Mouse (Mus musculus) CH12F3 (cell line): ENCODE measurements around the gene C1qtnf1.

Source experiments
- in situ Hi-C: fragments of 300-500 bp; cut with MboI; formaldehyde crosslinking; loops from 2 replicates; pipeline ENCODE4 v1.14.3; 2020; ENCODE audit warnings: low sequenced_read_pairs

C1qtnf1 gene

GRCm38 (mm10) chr11:118433398-118433868, 5.4 kb downstream of the C1qtnf1 start:
- in situ Hi-C loops = no loop called here

DNA sequence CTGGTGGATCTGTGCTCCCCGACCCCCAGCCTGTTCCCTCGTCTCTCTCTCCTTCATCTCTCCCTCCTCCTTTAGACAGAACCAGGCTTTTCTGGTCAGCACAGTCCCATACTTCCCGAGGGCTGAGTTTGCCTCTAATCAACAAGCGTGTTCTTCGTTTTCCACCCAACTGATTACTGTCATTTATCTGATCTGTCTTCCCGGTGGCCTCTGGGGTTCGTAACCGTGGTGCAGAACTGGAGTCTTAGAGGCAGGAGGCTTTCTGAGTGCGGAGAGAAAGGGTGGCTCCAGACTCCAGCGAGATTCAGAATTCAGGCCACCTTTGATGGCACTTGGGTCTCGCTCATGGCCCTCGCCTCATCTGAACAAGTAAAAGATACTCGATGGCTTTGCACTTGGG, 6.1 kb downstream of the C1qtnf1 start:
- in situ Hi-C loops = no loop called here

DNA sequence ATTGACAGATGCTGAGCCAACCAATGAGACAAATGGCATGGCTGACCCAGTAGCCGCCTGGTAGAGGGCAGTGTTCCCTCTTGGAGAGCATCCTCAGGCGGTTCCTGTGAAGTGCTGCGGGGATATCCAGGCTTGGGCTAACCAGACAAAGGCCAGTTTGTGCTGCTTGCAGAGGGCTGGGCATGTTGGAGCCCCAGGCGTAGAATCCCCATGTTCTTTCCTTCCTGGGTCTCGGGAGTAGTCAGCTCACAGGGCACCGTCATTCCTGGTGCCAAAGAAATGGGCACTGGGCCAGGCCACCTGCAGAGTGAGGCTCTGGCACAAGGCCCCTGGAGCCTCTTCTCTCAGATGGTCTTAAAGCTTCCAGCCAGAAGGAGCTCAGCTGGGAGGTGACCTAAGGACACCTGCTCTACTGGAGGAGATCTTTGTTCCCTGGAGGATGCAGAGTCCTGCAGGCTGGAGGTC, 8.5 kb downstream of the C1qtnf1 start:
- in situ Hi-C loops = no loop called here

DNA sequence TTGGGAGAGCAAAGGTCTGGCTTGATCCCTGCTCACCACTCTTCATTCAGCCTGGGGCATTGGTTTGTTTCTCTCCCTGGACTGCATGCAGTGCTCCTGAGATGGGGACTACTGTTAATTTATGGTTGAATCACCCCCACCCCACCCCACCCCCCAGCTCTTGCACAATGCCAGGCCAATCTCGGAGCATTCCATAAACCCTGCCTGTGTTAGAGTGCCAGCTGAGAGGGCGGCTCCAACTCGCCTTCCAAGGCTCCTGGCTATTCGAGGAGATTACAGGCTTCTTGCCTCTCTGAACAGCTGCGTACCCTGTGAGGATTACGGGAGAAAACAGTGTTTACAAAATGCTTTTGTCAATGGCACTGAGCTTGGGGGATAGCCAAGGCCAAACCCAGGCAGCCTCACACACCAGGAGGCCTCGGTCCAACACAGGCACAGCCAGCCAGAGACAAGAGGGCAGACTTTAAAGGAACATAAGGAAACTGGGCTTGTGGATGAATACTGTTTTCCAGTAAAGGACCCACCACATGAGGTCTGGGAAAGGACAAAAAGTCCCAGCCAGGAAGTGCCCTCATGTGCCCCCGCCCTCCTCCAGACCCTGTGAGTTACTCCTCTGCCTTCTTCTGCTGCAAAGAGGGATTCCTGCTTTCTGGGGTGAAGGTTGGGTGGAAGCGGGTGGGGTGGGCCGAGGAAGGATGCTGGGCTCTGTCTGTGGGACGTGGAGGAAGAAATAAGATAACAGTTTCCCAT, 10.8 kb downstream of the C1qtnf1 start:
- in situ Hi-C loops = no loop called here

DNA sequence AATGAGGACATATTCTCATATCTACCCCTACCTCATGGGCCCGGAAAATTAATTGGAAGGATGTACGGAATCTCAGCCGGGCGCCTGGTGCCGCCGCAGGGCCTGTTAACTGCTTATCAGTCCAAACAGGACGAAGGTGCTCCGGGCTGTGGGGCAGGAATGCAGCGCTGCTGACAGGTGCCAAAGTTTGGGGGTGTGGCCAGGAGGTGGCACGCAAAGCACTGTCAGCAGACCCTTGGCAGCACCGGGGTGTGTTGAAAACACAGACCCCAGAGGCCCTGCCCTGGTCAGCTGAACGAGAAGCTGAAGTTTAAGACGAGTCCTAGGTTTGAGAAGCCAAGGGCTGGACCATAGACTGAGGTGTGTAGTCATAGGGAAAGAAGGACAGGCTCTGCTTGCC, 14.7 kb downstream of the C1qtnf1 start:
- in situ Hi-C loops = no loop called here

DNA sequence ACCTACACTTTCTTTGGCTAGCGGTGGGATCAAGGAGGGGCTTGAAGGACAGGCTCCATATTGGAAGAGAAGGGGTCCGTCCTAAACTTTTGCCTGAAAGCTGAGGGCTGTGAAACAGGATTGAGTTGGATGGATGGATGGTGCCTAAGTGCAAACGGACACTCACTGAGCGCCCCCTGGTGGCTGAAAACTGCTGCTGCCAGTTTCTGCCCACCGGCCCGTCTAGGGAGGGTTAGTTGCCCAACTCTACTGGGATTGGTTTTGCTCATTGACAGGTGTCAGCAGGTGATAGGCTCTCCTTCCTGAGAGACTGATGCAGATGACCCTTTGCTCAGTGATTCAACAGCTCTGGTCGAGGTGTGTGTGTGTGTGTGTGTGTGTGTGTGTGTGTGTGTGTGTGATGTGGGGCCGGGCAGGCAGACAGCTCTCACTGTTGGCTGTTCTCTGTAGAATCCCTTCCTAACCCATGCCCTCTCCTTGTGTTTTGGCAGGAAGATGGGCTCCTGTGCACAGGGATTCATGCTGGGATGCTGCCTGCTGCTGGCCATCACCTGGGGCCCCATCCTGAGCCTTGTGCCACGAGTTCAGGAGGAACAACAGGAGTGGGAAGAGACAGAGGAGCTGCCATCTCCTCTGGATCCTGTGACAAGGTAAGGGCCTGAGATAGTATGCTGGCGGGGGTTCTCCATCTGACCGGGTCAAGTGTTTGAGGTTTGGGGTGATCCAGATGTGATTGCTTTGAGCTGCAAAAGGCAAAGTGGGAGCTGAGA, 15.4 kb downstream of the C1qtnf1 start:
- in situ Hi-C loops = no loop called here

DNA sequence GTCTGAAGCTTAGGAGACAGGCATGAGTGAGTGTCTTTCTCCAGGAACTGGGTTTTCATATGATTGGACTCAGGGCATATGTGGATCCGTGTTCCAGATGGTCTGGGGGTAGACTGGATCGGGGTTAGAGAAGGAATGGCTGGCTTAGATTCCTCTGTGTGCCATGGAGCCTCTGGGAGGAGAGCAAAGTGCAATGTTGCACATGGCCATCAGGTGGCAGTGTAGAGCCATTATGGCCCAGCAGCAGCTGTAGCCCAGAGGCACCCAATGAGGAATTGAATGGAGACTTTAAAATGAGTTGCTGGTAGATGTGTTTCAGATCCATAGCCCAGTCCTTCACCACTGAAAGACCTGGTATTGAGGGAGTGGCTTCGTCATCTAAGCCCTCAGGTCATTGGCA, 17.8 kb downstream of the C1qtnf1 start:
- in situ Hi-C loops = no loop called here

DNA sequence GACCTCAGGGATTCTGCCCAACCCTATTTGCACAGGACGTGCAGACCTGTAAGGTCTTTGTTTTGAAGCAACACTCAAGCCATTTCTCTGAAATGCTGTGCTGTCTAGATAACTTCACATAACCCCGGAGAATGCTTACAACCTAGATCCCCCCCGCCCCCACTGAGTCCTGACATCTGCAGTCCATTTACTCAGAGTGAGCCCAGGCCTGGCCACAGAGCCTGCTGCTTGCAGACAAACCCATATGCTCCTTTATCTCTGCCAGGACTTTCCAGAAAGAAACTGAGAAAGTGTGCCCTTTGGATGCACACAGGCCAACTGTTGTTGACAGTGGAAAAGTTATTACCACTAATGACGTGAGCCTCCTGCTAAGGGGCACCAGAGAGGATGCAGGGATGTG, 19.3 kb downstream of the C1qtnf1 start:
- in situ Hi-C loops = no loop called here

DNA sequence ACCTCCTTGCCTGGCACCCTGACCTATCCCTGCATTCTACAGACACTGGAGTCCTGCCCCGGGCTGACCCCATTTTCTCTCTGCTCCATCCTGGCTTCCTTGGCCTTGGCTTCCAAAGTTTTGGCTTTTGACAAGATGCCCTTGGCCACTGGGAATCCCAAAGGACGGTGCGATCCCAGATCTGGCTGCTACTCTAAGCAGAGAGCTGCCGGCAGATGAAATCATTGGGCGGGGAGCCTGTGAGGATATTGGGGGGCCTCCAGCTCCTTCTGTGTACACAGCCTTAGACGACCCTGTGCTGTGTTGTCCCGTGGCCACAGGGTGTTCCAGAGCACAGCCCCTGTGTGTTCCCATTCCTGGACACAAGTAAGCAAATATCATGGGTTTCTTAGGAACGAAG, 20.4 kb downstream of the C1qtnf1 start:
- in situ Hi-C loops = no loop called here

DNA sequence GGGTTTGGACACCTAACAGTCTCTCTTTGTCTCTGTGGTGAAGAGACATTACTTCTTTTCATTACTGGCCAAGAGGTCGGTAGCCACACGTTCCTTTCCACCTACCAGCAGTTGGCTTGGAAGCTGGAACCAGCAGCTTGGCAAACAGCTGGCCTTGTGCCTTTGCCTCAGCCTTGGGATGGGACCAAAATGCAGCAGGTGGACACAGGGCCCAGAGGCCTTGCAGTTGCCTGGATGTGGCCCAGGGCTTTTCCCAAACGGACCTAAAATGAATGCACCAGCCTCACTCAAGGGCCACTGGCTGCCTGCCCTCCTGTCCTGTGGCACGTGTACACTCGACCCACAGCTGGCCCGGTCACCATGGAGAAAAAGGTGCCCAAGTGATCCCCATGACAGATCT, 23.2 kb downstream of the C1qtnf1 start:
- in situ Hi-C loops = no loop called here

- in situ Hi-C loops = no loop called here
Measured at GRCm38 (mm10) chr11:118452955-118453354, 25.0 kb downstream of the C1qtnf1 start.

DNA sequence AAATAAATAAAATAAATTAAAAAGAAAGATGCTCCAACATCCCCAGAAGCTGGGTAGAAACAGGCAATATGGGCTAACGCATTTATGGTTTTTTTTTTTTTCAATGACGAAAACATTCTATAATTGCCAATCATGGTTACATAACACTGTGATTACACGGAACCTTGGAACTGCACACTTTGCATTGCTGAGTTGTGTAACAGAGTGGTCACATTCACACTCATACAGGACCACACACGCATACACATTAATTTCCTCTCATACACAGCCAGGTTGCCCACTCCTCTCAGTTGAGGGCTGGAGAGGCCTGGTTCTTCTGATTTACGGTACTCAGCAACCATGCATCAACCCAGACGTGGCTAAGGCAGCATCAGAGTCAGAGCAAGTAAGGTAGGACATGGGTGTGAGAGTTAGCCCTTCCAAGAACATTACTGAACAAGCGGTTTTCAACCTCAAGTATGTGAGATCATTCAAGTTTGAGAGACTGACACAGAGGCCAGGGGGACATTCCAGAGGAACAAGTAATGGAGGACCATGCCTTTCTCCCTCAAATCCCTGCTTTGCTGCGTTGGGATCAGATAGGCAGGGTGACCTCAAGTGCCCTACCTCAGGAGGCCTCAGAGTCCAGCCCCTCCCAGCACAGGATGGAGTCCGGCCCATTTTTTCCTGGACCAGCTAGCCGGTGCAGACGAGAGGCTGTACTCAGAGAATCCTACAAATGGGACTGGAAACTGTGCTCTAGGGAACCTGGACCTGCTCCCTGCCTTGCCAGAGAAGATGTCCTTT, 26.1 kb downstream of the C1qtnf1 start:
- in situ Hi-C loops = no loop called here

GRCm38 (mm10) chr11:118455788-118456187, 27.8 kb downstream of the C1qtnf1 start:
- in situ Hi-C loops = no loop called here

DNA sequence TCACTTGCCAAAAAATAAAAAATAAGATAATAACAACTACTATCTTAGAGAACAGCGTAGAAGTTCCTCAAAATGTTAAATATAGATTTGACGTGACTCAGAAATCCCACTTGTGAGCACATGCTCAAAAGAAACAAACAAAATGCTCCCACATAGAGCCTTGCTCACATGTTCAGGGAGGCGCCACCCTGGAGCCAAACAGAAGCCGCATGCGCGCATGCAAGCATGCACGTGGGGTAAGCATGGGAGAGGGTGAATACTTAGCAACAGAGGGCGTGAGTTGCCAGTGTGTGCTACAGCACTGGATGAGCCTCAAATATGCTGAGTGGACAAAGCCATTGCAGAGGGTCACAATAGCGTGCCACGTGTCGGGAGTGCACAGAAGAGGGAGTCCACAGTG, 28.9 kb downstream of the C1qtnf1 start:
- in situ Hi-C loops = no loop called here

GRCm38 (mm10) chr11:118459051-118459450, 31.0 kb downstream of the C1qtnf1 start:
- in situ Hi-C loops = no loop called here

- in situ Hi-C loops = no loop called here
Measured at GRCm38 (mm10) chr11:118459536-118459935, 31.5 kb downstream of the C1qtnf1 start.

DNA sequence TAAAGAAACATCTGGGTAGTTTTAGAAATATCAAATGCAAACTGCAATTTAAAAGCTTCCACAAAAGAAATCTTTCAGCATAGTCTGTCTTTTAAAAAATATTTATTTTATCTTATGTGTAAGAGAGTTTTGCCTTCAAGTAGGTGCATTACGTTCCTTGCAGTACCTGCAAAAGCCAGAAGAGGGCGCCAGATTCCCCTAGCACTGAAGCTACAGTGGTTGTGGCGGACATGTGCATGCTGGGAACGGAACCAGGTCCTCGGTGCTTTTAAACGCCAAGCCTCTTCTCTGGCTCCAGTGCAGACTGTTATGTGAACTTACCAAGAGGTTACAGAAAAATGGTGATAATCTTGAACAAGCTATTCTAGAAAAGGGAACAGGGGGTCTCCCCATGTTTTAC, 32.3 kb downstream of the C1qtnf1 start:
- in situ Hi-C loops = no loop called here

GRCm38 (mm10) chr11:118467441-118468035, 39.5 kb downstream of the C1qtnf1 start:
- in situ Hi-C loops = no loop called here

DNA sequence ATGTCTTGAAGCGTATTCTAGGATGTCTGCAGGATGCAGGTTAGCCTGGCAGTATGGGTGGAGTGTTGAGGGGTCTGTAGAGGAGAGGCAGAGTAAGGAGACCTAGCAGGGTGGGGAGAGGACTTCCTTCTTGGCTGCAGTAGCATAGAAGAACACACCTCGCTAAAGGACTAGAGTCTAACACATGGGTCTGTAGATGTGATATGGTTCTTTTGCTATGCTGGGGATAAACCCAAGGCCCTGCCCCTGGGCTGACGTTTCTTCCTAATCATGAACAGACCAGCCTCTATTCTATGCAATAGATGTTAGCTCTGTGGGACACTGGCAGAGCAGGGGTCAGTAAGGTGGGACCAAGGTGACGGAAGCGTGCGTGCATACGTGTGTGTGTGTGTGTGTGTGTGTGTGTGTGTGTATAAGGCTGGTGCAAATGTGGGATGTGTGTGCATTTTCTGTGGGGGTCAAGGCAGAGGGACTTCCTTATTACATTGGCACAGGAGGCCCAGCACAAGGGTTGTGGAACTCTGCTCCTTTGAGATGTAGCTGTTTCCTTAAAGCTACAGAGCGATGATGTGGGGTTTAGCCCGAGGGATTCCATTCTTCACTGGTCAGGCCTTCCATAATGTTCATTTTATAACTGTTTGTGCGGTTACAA, 41.6 kb downstream of the C1qtnf1 start:
- in situ Hi-C loops = no loop called here

- in situ Hi-C loops = no loop called here
Measured at GRCm38 (mm10) chr11:118470234-118470966, 42.4 kb downstream of the C1qtnf1 start.
